Mouse (Mus musculus) kidney, postnatal 10 days (tissue): ENCODE measurements around the gene Phf5a.

ENCODE experiments used
- DNase-seq: peaks from one replicate; pipeline ENCODE4 v3.0.0; 2021; ENCODE audit warnings: mixed read lengths

The Phf5a gene

GRCm38 (mm10) chr15:81818404-81818803, 53.3 kb downstream of the Phf5a start:
- no peak for DNase-seq

GRCm38 (mm10) chr15:81814716-81815370, 56.9 kb downstream of the Phf5a start:
- DNase-seq, result no peak
